Mouse (Mus musculus): ENCODE data around the gene Aak1.

DNA sequence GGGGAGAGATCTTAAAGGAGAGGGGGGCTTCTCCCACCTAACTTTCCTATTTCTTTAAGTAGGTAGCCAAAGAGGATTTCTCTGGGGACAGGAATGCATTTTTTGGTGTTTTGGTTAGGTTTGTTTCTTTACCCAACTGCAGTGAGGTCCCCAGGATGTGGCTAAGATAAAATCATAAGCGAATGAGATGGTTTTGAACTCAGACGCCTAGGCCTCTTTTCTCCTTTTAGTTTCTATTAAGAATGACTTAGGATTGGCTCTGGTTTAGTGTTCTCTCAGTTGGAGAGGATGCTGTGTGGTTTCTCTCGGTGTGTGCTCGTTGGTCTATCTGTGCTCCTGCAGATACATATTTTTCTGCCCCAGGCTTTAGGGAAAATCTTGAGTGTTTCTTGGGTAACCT is 1.3 kb downstream of the Aak1 start:
- TF ChIP-seq POLR2A (IDR thresholded peaks at IDR 0.05; ENCODE audit: low read depth, low read length) (no peak), CTCF (IDR thresholded peaks at IDR 0.05; ENCODE audit: extremely low read depth, insufficient read length, insufficient replicate concordance, low read depth, low read length) (no peak)

Data from small intestine, adult 2 months (tissue).